Mouse (Mus musculus): ENCODE measurements at regions not wholly inside any gene's neighbourhood (a gene's known extent, or its start where the extent isn't known, plus 50 kb on each side); places are given as distances from the start of the nearest gene placed in this dataset.

- no peak overlapping the region for H3K4me3 ChIP-seq (replicated peaks; ENCODE audit: low read length)
- TF ChIP-seq CTCF (conservative IDR thresholded peaks at IDR 0.05; ENCODE audit: low read length) = peak; percentile 65
- TF ChIP-seq POU5F1 (IDR thresholded peaks at IDR 0.05; ENCODE audit: borderline replicate concordance, low read length) = no peak
- no peaks in the 10 kb centered on the region for H3K36me3 ChIP-seq (ENCODE audit: insufficient read depth, low read length)
- H3K9me3 ChIP-seq (ENCODE audit: low read length) = no peaks in the 10 kb centered on the region
- no peaks in the 10 kb centered on the region for H3K4me1 ChIP-seq (replicated peaks; ENCODE audit: low read depth, low read length)
- no peaks in the 10 kb centered on the region for H3K27me3 ChIP-seq (ENCODE audit: insufficient read depth, low read length)
Measured at GRCm38 (mm10) chrX:21828975-21829374, 84.1 kb upstream of the Gm28269 start.

GRCm38 (mm10) chrX:21809212-21809611, 64.3 kb upstream of the Gm28269 start:
- TF ChIP-seq NANOG (IDR thresholded peaks at IDR 0.05; ENCODE audit: borderline replicate concordance, low read length) (no peak), POU5F1 (IDR thresholded peaks at IDR 0.05; ENCODE audit: borderline replicate concordance, low read length) (no peak), CTCF (conservative IDR thresholded peaks at IDR 0.05; ENCODE audit: low read length) (no peak)
- H3K36me3 ChIP-seq (ENCODE audit: insufficient read depth, low read length) = no peaks in the 10 kb centered on the region
- no peaks in the 10 kb centered on the region for H3K4me1 ChIP-seq (replicated peaks; ENCODE audit: low read depth, low read length)
- no peaks in the 10 kb centered on the region for H3K9me3 ChIP-seq (ENCODE audit: low read length)
- H3K4me3 ChIP-seq (replicated peaks; ENCODE audit: low read length) = no peak overlapping the region
- no peaks in the 10 kb centered on the region for H3K27me3 ChIP-seq (ENCODE audit: insufficient read depth, low read length)

GRCm38 (mm10) chrX:21801834-21802233, 56.9 kb upstream of the Gm28269 start:
- Histone ChIP-seq H3K36me3 (ENCODE audit: insufficient read depth, low read length) (no peaks in the 10 kb centered on the region), H3K9me3 (ENCODE audit: low read length) (peaks cover 7% of the 10 kb centered on the region; the same call in 1 of the 2 replicates), H3K4me3 (replicated peaks; ENCODE audit: low read length) (no peak overlapping the region), H3K27me3 (ENCODE audit: insufficient read depth, low read length) (no peaks in the 10 kb centered on the region), H3K4me1 (replicated peaks; ENCODE audit: low read depth, low read length) (no peaks in the 10 kb centered on the region)
- TF ChIP-seq NANOG (IDR thresholded peaks at IDR 0.05; ENCODE audit: borderline replicate concordance, low read length) (no peak), CTCF (conservative IDR thresholded peaks at IDR 0.05; ENCODE audit: low read length) (no peak), POU5F1 (IDR thresholded peaks at IDR 0.05; ENCODE audit: borderline replicate concordance, low read length) (no peak)
